Mouse (Mus musculus) frontal cortex, postnatal 36 days (tissue): ENCODE data around the gene Cmah.

Experiments
- DNase-seq, 2 experiments: peaks; one replicate each; pipeline ENCODE4 v3.0.0; 2022; ENCODE audit warnings: low spot score in 2 of 2

The Cmah gene

GRCm38 (mm10) chr13:24416409-24416808 is 89.2 kb downstream of the Cmah start:
- DNase-seq, result no peak

- no peak for DNase-seq
These were observed 90.8 kb downstream of the Cmah start for GRCm38 (mm10) chr13:24418024-24418423.

GRCm38 (mm10) chr13:24418814-24419213 is 91.6 kb downstream of the Cmah start:
- DNase-seq, result no peak

- DNase-seq, result no peak
These were observed 92.5 kb downstream of the Cmah start for GRCm38 (mm10) chr13:24419560-24420250.

- no peak for DNase-seq
These were observed 94.8 kb downstream of the Cmah start for GRCm38 (mm10) chr13:24421987-24422386.

GRCm38 (mm10) chr13:24430215-24430614 is 103.0 kb downstream of the Cmah start:
- DNase-seq, result no peak

GRCm38 (mm10) chr13:24431593-24431992 is 104.4 kb downstream of the Cmah start:
- DNase-seq, result no peak

GRCm38 (mm10) chr13:24442272-24442671 is 115.1 kb downstream of the Cmah start:
- DNase-seq, result no peak

GRCm38 (mm10) chr13:24443763-24444347 is 116.7 kb downstream of the Cmah start:
- no peak for DNase-seq

GRCm38 (mm10) chr13:24444709-24445108 is 117.5 kb downstream of the Cmah start:
- DNase-seq, result no peak

- DNase-seq, result no peak
These were observed 118.0 kb downstream of the Cmah start for GRCm38 (mm10) chr13:24445166-24445565.

- no peak for DNase-seq
These were observed 118.9 kb downstream of the Cmah start for GRCm38 (mm10) chr13:24446081-24446480.

GRCm38 (mm10) chr13:24447043-24447442 is 119.8 kb downstream of the Cmah start:
- no peak for DNase-seq

GRCm38 (mm10) chr13:24448578-24448977 is 121.4 kb downstream of the Cmah start:
- DNase-seq, result no peak

- DNase-seq, result no peak
These were observed 124.3 kb downstream of the Cmah start for GRCm38 (mm10) chr13:24451455-24451854.

- peak in 1 of 2 experiments; percentile 18 for DNase-seq
These were observed 126.5 kb downstream of the Cmah start for GRCm38 (mm10) chr13:24453737-24454136.

GRCm38 (mm10) chr13:24456385-24456784 is 129.2 kb downstream of the Cmah start:
- DNase-seq, result no peak

GRCm38 (mm10) chr13:24460517-24460916 is 133.3 kb downstream of the Cmah start:
- DNase-seq, result no peak

- DNase-seq, result no peak
These were observed 136.6 kb downstream of the Cmah start for GRCm38 (mm10) chr13:24463767-24464166.

- no peak for DNase-seq
These were observed 138.8 kb downstream of the Cmah start for GRCm38 (mm10) chr13:24466027-24466426.

- no peak for DNase-seq
These were observed 140.6 kb downstream of the Cmah start for GRCm38 (mm10) chr13:24467806-24468205.

- DNase-seq, result no peak
These were observed 150.4 kb downstream of the Cmah start for GRCm38 (mm10) chr13:24477564-24477963.

GRCm38 (mm10) chr13:24479516-24479915 is 152.3 kb downstream of the Cmah start:
- no peak for DNase-seq

- DNase-seq, result no peak
These were observed 153.6 kb downstream of the Cmah start for GRCm38 (mm10) chr13:24480824-24481223.
